Mouse (Mus musculus) neural tube, embryonic 15.5 days (tissue): ENCODE data around the gene Kcnh6. TPM values are rescaled to one million over a fixed set of nuclear protein-coding genes. Genes with fewer than 3 reads are reported as not detected.
"Not testable (repeated sequence)": the region's sequence is repeated elsewhere in the genome, so short reads cannot be mapped to it uniquely, and the experiment has no call there.

ENCODE experiments used
- ATAC-seq: fragments of 200-750 bp; cut with Nextera tagmentation; 2 replicates; pipeline ENCODE4 v1.8.0; 2017; ENCODE audit warnings: mild to moderate bottlenecking, moderate TSS enrichment, moderate library complexity; ENCODE audit not compliant: low FRiP score
- H3K27ac ChIP-seq: fragments of 300-500 bp; sonication (generic); replicated peaks from 2 replicates; pipeline ENCODE4 v1.5.1; 2015; ENCODE audit warnings: mild to moderate bottlenecking, inconsistent platforms
- H3K27me3 ChIP-seq: fragments of 300-500 bp; sonication (generic); replicated peaks from 2 replicates; pipeline ENCODE4 v1.6.1; 2015; ENCODE audit warnings: inconsistent platforms
- H3K36me3 ChIP-seq: fragments of 300-500 bp; sonication (generic); 2 replicates; pipeline ENCODE4 v1.6.1; 2015; ENCODE audit warnings: inconsistent platforms
- H3K4me1 ChIP-seq: fragments of 300-500 bp; sonication (generic); 2 replicates; pipeline ENCODE4 v1.6.1; 2015; ENCODE audit warnings: inconsistent platforms
- H3K4me2 ChIP-seq: fragments of 300-500 bp; sonication (generic); 2 replicates; pipeline ENCODE4 v1.6.1; 2015; ENCODE audit warnings: inconsistent platforms, mild to moderate bottlenecking, moderate library complexity
- H3K4me3 ChIP-seq: fragments of 300-500 bp; sonication (generic); replicated peaks from 2 replicates; pipeline ENCODE4 v1.5.1; 2015; ENCODE audit warnings: mild to moderate bottlenecking, inconsistent platforms
- H3K9ac ChIP-seq: fragments of 300-500 bp; sonication (generic); replicated peaks from 2 replicates; pipeline ENCODE4 v1.6.1; 2015; ENCODE audit warnings: mild to moderate bottlenecking, inconsistent platforms
- H3K9me3 ChIP-seq: fragments of 300-500 bp; sonication (generic); replicated peaks from 2 replicates; pipeline ENCODE4 v1.6.1; 2016; ENCODE audit warnings: inconsistent platforms
- WGBS: fragments of 180-500 bp; shearing (Covaris S2); methylation state at CpG from one replicate; pipeline ENCODE4 v1.1.7; 2015; ENCODE audit warnings: mixed read lengths; 5-methylcytosine and 5-hydroxymethylcytosine counted together
- polyA plus RNA-seq: library from polyadenylated mRNA; unstranded; fragments of >200 nt; fragmentation: Nextera tagmentation; extraction: Ambion mirVana; gene quantifications from 2 replicates; pipeline ENCODE4 v1.2.1, GENCODE M21; 2015

Gene Kcnh6
- polyA plus RNA-seq, 1 experiment from 2014 or later, result 4.2 TPM

DNA sequence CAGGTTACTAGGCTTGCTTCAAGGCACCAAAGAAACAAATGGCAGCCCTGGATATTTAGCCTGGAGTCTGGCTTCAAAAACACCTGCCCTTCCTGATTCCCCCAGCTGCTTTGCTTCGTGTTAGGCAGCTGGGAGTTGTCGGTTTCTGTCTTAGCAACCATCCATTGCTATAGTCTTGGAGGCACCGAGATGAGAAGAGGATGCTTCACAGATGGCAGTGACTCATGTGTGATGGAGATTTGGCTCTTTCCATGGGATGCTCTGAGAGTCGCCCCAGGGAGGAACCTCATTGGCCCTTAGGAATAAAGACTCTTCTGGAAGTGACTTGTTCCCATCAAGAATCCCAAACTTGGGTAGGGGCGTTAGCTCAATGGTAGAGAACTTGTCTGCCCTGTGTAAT is 8.5 kb downstream of the Kcnh6 start:
- Histone ChIP-seq H3K4me3 (no peak overlapping the region), H3K27me3 (no peaks in the 10 kb centered on the region; the same call in 1 of the 2 replicates), H3K9ac (no peak overlapping the region), H3K4me2 (no peak overlapping the region), H3K36me3 (no peaks in the 10 kb centered on the region), H3K4me1 (peaks cover 31% of the 10 kb centered on the region), H3K27ac (no peak overlapping the region), H3K9me3 (no peaks in the 10 kb centered on the region)
- no peak for ATAC-seq
- 88% methylated on average over 5 of the region's 5 CpGs for WGBS

DNA sequence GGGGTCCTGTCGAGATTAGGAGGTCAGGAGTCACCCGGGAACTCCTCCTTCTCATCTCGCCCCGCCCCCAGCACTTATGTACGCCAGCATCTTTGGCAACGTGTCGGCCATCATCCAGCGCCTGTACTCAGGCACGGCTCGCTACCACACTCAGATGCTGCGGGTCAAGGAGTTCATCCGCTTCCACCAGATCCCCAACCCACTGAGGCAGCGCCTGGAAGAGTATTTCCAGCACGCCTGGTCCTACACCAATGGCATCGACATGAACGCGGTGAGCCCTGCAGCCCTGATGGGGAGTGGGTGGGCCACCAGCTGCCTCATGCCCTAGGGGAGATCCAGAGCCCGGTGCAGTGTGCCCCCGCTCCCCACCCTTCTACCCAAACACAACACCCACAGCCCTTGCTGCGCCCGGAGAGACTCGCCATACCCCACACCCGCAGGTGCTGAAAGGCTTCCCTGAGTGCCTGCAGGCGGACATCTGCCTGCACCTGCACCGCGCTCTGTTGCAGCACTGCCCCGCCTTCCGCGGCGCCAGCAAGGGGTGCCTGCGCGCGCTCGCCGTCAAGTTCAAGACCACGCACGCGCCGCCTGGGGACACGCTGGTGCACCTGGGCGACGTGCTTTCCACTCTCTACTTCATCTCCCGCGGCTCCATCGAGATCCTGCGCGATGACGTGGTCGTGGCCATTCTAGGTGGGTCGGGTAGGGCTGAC is 12.3 kb downstream of the Kcnh6 start:
- Histone ChIP-seq H3K27ac (peak overlapping the region; percentile 78), H3K4me2 (peak overlapping the region; percentile 77), H3K4me3 (peak overlapping the region; percentile 53), H3K9me3 (no peaks in the 10 kb centered on the region), H3K27me3 (peaks cover 3% of the 10 kb centered on the region; the same call in 1 of the 2 replicates), H3K9ac (peak overlapping the region; percentile 71), H3K36me3 (no peaks in the 10 kb centered on the region), H3K4me1 (peaks cover 23% of the 10 kb centered on the region)
- ATAC-seq, result peak; percentile 83
- whole genome bisulfite sequencing, result under 1% methylated on average over 50 of the region's 50 CpGs

DNA sequence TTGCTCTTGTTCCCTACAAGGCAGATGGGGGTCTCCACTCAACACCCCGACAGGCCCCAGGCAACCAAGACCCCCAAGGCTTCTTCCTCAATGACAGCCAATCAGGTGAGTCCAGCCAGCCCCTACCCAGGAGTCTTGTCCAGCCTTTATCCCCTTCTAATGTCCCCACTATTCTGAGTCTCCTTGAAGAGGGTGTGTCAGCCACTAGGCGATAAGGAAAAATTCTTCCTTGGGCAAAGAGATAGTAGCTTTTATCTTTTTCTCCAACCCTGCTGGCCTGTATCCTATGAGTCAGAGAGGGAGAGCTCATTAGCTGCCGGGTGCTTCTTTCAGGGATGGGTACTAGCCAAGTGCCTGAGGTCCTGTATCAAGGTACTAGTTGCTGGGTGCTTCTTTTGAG is 17.9 kb downstream of the Kcnh6 start:
- Histone ChIP-seq H3K4me1 (peaks cover 9% of the 10 kb centered on the region), H3K36me3 (no peaks in the 10 kb centered on the region), H3K27me3 (0 out of 2 replicates have a peak, but pooled peaks cover 3% of the 10 kb centered on the region), H3K4me3 (no peak overlapping the region), H3K9me3 (no peaks in the 10 kb centered on the region), H3K27ac (no peak overlapping the region), H3K9ac (no peak overlapping the region), H3K4me2 (no peak overlapping the region)
- WGBS, result 86% methylated on average over 3 of the region's 3 CpGs
- no peak for ATAC-seq

DNA sequence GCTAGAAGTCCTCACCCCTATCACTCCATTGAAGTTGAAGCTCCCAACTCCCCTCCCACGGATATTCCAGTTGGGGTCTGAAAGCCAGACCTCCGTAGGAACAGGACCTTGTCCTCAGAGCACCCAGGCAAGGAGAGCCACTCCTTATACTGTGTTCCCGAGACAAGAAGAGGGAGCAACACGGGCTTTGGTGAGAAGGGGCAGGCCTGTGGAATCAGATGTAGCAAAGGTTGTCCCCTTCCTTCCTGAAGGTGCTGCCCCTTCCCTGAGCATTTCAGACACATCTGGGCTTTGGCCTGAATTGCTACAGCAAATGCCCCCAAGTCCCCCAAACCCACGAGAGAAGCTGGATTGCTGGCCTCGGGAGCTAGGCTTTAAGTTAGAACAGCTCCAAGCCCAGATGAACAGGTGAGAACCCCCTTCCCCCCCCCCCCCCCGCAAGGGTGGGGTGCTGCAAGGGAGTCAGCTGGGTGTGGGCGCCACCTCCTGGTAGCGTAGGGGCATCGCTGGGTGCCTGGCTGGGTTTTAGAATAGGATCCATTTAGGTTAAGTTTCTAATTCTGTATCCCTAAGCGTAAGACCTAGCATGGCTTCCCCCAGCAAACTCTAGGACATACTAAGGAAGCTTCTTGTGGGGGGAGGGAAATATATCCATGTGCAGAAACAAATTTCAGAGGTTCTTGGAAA is 18.7 kb downstream of the Kcnh6 start:
- ATAC-seq, result no peak
- Histone ChIP-seq H3K27me3 (0 out of 2 replicates have a peak, but pooled peaks cover 3% of the 10 kb centered on the region), H3K9ac (no peak overlapping the region), H3K36me3 (no peaks in the 10 kb centered on the region), H3K27ac (no peak overlapping the region), H3K4me2 (no peak overlapping the region), H3K4me3 (no peak overlapping the region), H3K9me3 (no peaks in the 10 kb centered on the region), H3K4me1 (peaks cover under 1% of the 10 kb centered on the region; the same call in 1 of the 2 replicates)
- 39% methylated on average over 11 of the region's 11 CpGs for WGBS

DNA sequence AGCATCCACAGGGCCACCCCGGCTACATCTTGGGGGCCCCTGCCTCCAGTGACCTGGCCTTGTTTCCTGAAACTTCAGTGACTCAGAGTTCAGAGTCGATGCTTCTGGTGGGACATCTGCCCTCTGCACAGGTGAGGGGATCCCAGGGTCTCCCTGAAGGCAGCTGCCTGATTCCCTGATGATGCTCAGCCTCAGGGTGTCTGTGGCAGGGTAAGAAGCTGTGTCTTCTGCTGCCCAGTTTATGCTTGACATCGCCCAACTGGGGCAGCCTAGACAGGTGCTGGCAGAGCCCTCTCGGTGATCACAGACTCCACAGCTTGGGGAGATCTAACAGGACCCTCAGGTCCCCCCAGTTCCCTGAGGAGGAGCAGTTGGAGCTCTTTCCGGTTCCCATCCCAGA is 19.7 kb downstream of the Kcnh6 start:
- no peak overlapping the region for H3K9ac ChIP-seq
- H3K27ac ChIP-seq, result no peak overlapping the region
- H3K36me3 ChIP-seq, result no peaks in the 10 kb centered on the region
- 0 out of 2 replicates have a peak, but pooled peaks have one; percentile 14 for ATAC-seq
- H3K4me3 ChIP-seq, result no peak overlapping the region
- H3K4me1 ChIP-seq, result no peaks in the 10 kb centered on the region; the same call in 1 of the 2 replicates
- no peaks in the 10 kb centered on the region for H3K9me3 ChIP-seq
- H3K4me2 ChIP-seq, result no peak overlapping the region
- WGBS, result 93% methylated on average over 5 of the region's 5 CpGs
- no peaks in the 10 kb centered on the region for H3K27me3 ChIP-seq

DNA sequence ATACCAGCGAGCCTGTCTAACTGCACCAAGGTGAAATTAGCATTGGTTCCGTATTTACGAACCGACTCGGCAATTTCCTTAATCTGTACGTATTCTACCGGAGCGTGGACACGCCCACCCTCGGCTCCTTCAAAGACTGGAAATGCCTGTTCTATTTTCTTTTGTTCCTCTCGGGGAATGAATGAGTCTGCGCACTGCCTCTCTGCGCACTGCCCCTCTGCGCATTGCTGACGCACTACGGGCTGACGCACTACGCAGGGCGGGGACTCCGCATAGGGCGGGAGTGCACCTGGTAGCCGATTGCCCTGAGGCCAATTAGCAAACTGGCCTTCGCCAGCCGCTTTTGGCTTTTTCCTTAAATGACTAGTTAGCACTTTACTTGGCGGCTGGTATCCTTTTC is 24.1 kb downstream of the Kcnh6 start:
- not testable (repeated sequence) for H3K9ac ChIP-seq, H3K36me3 ChIP-seq, H3K27me3 ChIP-seq, H3K9me3 ChIP-seq, ATAC-seq
- WGBS, result 75% methylated on average over 3 of the region's 25 CpGs
- Histone ChIP-seq H3K27ac (peak overlapping the region; percentile 79), H3K4me3 (peak overlapping the region; percentile 36), H3K4me1 (peaks cover 12% of the 10 kb centered on the region), H3K4me2 (peak overlapping the region; percentile 34)

DNA sequence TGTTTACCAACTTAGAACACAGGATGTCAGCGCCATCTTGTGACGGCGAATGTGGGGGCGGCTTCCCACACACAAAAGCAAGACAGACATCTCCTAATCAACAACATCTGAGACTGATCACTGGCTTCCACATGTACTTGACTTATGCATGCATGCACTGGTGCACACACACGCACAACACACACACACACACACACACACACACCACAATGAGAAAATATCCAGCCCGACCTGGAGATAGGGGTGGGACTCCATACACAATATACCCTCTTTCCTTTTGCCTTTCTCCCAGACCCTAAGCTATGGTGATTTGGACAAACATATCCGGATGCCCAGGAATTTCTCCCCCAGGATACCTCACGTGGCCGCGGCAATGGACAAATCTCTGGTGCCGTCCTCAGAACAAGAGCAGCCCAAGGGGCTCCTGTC is 25.6 kb downstream of the Kcnh6 start:
- Histone ChIP-seq H3K4me3 (0 out of 2 replicates have a peak overlapping the region, but pooled peaks have one; percentile 3), H3K9ac (peak overlapping the region; percentile 14; the same call in 1 of the 2 replicates)
- ATAC-seq, result no peak

DNA sequence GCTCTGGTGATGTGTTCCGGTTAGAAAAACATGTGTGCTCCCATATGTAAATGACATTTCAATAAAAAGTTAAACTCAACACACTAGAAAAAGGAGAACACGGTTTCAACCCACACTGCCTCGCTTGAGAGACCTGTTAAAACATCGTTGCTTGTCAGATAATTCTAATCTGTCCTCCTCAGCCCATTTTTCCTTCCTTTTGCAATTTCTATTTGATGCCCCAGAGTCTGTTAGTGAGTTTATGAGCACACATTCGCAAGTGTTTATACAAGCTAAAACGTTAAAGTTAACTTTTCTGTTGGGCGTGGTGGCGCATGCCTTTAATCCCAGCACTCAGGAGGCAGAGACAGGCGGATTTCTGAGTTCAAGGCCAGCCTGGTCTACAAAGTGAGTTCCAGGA is 27.1 kb downstream of the Kcnh6 start:
- Histone ChIP-seq H3K4me2 (no peak overlapping the region), H3K27ac (no peak overlapping the region), H3K27me3 (no peaks in the 10 kb centered on the region), H3K9ac (no peak overlapping the region), H3K4me1 (peaks cover 36% of the 10 kb centered on the region), H3K4me3 (no peak overlapping the region), H3K36me3 (no peaks in the 10 kb centered on the region), H3K9me3 (no peaks in the 10 kb centered on the region)
- ATAC-seq, result no peak
- 90% methylated on average over 9 of the region's 9 CpGs for WGBS

More for the DNA sequence above, 25.6 kb downstream of the Kcnh6 start:
- Histone ChIP-seq H3K9me3 (no peaks in the 10 kb centered on the region), H3K4me2 (peak overlapping the region; percentile 41), H3K27ac (peak overlapping the region; percentile 56), H3K4me1 (peaks cover 23% of the 10 kb centered on the region), H3K27me3 (no peaks in the 10 kb centered on the region), H3K36me3 (no peaks in the 10 kb centered on the region)
- 48% methylated on average over 11 of the region's 11 CpGs for whole genome bisulfite sequencing

DNA sequence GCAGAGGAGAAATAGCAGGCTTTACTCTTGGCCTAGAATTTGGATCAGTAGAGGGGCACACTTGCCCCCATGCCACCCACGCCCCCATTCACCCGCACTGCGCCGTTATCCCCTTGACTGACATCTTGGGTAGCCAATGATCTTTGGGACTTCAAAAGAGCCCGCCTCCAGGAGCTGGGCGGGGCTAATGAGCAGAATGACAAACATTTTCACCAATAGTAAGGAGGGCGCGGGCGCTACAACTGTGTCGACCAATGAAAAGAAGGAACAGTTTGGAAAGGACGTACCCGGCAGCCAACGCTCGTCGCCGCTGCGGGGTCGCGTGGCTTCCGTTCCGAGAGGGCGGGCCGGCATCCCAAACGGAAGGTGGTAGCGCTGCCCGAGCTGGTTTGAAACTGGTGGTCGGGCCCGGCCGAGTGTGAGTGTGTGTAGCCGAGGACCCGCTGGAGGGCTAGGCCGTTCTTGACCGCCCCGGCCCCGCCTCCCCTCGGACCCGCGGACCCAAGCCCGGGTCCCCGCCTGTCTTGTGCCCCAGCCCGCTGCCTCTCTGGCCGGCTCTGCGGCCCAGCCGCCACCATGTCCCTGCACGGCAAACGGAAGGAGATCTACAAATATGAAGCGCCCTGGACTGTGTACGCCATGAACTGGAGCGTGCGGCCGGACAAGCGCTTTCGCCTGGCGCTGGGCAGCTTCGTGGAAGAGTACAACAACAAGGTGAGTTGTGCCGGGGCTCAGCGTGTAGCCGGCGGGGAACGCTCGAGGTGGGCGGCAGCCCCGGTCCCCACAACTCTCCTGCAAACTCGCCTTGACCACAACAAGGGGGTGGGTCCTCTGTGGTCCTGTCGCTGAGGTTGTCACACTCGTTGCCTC is 28.9 kb downstream of the Kcnh6 start, which contains the start of gene Dcaf7:
Gene Dcaf7 (plus strand): TSS at position 325 of the 870 bp plus-strand sequence.
- no peaks in the 10 kb centered on the region for H3K36me3 ChIP-seq
- H3K4me1 ChIP-seq, result peaks cover 43% of the 10 kb centered on the region
- under 1% methylated on average over 66 of the region's 66 CpGs for WGBS
- peak; percentile 97 for ATAC-seq
- H3K27me3 ChIP-seq, result no peaks in the 10 kb centered on the region
- no peaks in the 10 kb centered on the region for H3K9me3 ChIP-seq
- peak within 1 kb of the TSS; percentile 97 for H3K4me3 ChIP-seq
- peak within 1 kb of the TSS; percentile 77 for H3K4me2 ChIP-seq
- peak within 1 kb of the TSS; percentile 96 for H3K9ac ChIP-seq
- peak within 1 kb of the TSS; percentile 95 for H3K27ac ChIP-seq

DNA sequence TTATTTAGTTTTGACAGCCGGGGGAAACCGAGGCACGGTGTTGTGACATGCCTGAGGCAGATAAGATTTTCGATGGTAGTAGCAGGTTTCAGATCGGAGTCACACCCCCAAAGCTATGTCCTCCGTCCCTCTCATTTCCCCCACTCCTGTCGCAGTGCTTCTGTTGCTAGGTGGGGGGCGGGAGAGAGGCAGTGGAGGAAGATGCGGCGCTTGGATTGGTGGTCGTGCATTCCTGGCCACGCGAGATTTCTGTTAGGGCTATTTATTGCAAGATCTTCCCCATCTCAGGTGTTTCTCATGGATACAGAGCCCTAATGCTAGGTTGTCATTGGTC is 29.5 kb downstream of the Kcnh6 start:
- ATAC-seq, result peak; percentile 61
- H3K36me3 ChIP-seq, result no peaks in the 10 kb centered on the region
- peaks cover 43% of the 10 kb centered on the region for H3K4me1 ChIP-seq
- H3K27ac ChIP-seq, result peak overlapping the region; percentile 95
- whole genome bisulfite sequencing, result 0% methylated on average over 13 of the region's 13 CpGs
- H3K9me3 ChIP-seq, result no peaks in the 10 kb centered on the region
- H3K4me2 ChIP-seq, result peak overlapping the region; percentile 77
- H3K4me3 ChIP-seq, result peak overlapping the region; percentile 97
- peak overlapping the region; percentile 96 for H3K9ac ChIP-seq
- H3K27me3 ChIP-seq, result no peaks in the 10 kb centered on the region

DNA sequence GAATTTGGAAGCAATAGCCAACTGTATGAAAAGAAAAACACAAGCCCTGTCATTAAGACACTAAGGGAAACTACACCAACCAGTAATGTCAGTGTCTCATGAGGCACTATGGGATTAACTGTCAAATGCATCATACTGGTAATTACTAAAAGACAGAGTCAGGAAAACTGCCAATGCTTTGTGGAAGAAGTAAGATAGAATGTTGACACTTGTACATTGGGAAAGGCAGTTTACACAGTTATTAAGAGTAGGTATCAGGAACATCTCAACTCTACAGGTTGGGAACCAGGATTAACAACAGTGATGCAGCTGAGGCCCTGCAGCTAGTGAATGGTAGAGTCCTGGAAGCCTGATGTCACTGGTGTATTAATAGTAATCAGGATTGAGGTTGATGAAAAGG is 36.4 kb downstream of the Kcnh6 start:
- Histone ChIP-seq H3K9ac (no peak overlapping the region), H3K9me3 (no peaks in the 10 kb centered on the region), H3K27me3 (no peaks in the 10 kb centered on the region), H3K4me1 (peaks cover 11% of the 10 kb centered on the region), H3K36me3 (peaks cover 23% of the 10 kb centered on the region), H3K4me2 (no peak overlapping the region), H3K4me3 (no peak overlapping the region), H3K27ac (no peak overlapping the region)
- no peak for ATAC-seq
